Mouse (Mus musculus) heart, embryonic 15.5 days (tissue): ENCODE data around the gene Dennd2c. TPM values are rescaled to one million over a fixed set of nuclear protein-coding genes. Genes with fewer than 3 reads are reported as not detected.

Experiments
- polyA plus RNA-seq: library from polyadenylated mRNA; unstranded; fragments of >200 nt; fragmentation: Nextera tagmentation; extraction: Ambion mirVana; gene quantifications from 2 replicates; pipeline ENCODE4 v1.2.1, GENCODE M21; 2015

The Dennd2c gene
- polyA plus RNA-seq, 1 experiment from 2014 or later, result 2.9 TPM

Other genes starting within 250 kb of the Dennd2c start
- not detected in 2 replicates for gene Sycp1, start 166.5 kb upstream of the Dennd2c start, polyA plus RNA-seq
- 0.06 and 0.14 TPM in 2 replicates for gene Nr1h5, start 138.5 kb upstream of the Dennd2c start, polyA plus RNA-seq
- gene Sike1, start 106.9 kb upstream of the Dennd2c start, polyA plus RNA-seq, result 61.8 and 67.6 TPM in 2 replicates
- 254 and 259 TPM in 2 replicates for gene Csde1, start 82.2 kb upstream of the Dennd2c start, polyA plus RNA-seq
- gene Nras, start 44.3 kb upstream of the Dennd2c start, polyA plus RNA-seq, result 60.5 and 73.7 TPM in 2 replicates
- 0.19 and 0.32 TPM in 2 replicates for gene Ampd1, start 28.6 kb upstream of the Dennd2c start, polyA plus RNA-seq
- gene Bcas2, start 69.1 kb downstream of the Dennd2c start, polyA plus RNA-seq, result 120 and 122 TPM in 2 replicates
- gene Trim33, start 176.7 kb downstream of the Dennd2c start, polyA plus RNA-seq, result 10.1 and 11.7 TPM in 2 replicates